In genomic region chr3:37979871-37980270, GRCm38 (mm10) we compare ENCODE assay signal across 9 mouse cellular contexts.
A peak's percentile ranks its signal among the peaks of the same experiment; 100 is the strongest.
DNase-seq lines count a peak whose midpoint lies in the region; ATAC-seq lines count a peak whose summit lies in the region.
"Had no signal": no experiment of that assay in that cellular context is flagged by ENCODE, and none has a peak within 500 bp of the region (broad histone marks: within the 10 kb centered on the region; RNA-seq: fewer than 3 reads in every experiment).

No protein-coding gene starts in this region.

- peak; percentile 37 to 55 for DNase-seq in cerebellum, postnatal 10 days
- no peak for DNase-seq in cerebellum, adult 9-11 months
- peak; percentile 7 to 10 for DNase-seq in left cerebral cortex, postnatal 14 days (ENCODE audit: low spot score in 2 of 2)
- DNase-seq in left cerebral cortex, postnatal 36 days (ENCODE audit: low spot score in 2 of 2): no peak
- DNase-seq in NIH3T3 (ENCODE audit: low read depth): peak; percentile 28
- peak; percentile 35 for DNase-seq in mesoderm, embryonic 11.5 days (ENCODE audit: low read depth, low spot score)
- no peak for DNase-seq in forebrain, embryonic 14.5 days (ENCODE audit: low spot score)

- no peak overlapping the region for H3K4me2 ChIP-seq in forebrain, embryonic 14.5 days (ENCODE audit: low read length)
- H3K4me2 ChIP-seq: midbrain, embryonic 15.5 days had no signal

- no peaks in the 10 kb centered on the region for H3K9me3 ChIP-seq in forebrain, embryonic 14.5 days (replicated peaks; ENCODE audit: control insufficient read depth, low read length)
- H3K9me3 ChIP-seq: midbrain, embryonic 15.5 days had no signal

- H3K9ac ChIP-seq in forebrain, embryonic 14.5 days (ENCODE audit: low read length): no peak overlapping the region
- H3K9ac ChIP-seq: midbrain, embryonic 15.5 days had no signal

- no peaks in the 10 kb centered on the region for H3K27me3 ChIP-seq in forebrain, embryonic 14.5 days (replicated peaks; ENCODE audit: control insufficient read depth, insufficient read depth, low read length)

- H3K27ac ChIP-seq in forebrain, embryonic 14.5 days (ENCODE audit: low read depth, low read length): no peak overlapping the region
- H3K27ac ChIP-seq: midbrain, embryonic 15.5 days had no signal

- H3K36me3 ChIP-seq in forebrain, embryonic 14.5 days (ENCODE audit: control insufficient read depth, insufficient read depth, low read length): no peaks in the 10 kb centered on the region
- H3K36me3 ChIP-seq: midbrain, embryonic 15.5 days had no signal

- 51% methylated on average over 5 of the region's 5 CpGs for WGBS in forebrain, embryonic 14.5 days

- ATAC-seq in forebrain, embryonic 14.5 days: no peak
- ATAC-seq in erythroid progenitor cell, adult 5-6 weeks (replicated peaks; ENCODE audit: low FRiP score, poor library complexity, severe bottlenecking): no peak
- ATAC-seq: midbrain, embryonic 15.5 days had no signal

- intact Hi-C loops in left cerebral cortex, postnatal 14 days (cut with DNase I): no loop called here
- intact Hi-C loops in left cerebral cortex, postnatal 36 days (cut with DNase I): no loop called here

- no peak overlapping the region for H3K4me3 ChIP-seq in forebrain, embryonic 14.5 days (ENCODE audit: low read depth, low read length)
- H3K4me3 ChIP-seq: midbrain, embryonic 15.5 days had no signal

- peaks cover 13% of the 10 kb centered on the region for H3K4me1 ChIP-seq in forebrain, embryonic 14.5 days (ENCODE audit: control insufficient read depth, insufficient read depth, low read length)

Comparison
In these comparisons a context has a peak if more than half of its experiments do, and no peak if none do; other contexts are left out.
1. DNase-seq: peak in cerebellum, postnatal 10 days (2 of 2), left cerebral cortex, postnatal 14 days (2 of 2), NIH3T3 (single experiment) and mesoderm, embryonic 11.5 days (single experiment); none in cerebellum, adult 9-11 months (single experiment), left cerebral cortex, postnatal 36 days (0 of 2) and forebrain, embryonic 14.5 days (single experiment).